Mouse (Mus musculus) bone marrow, adult 2 months (tissue): ENCODE results near the gene Fgf22.

Experiments used
- CTCF ChIP-seq: fragments of 200-500 bp; IDR thresholded peaks from 2 replicates; pipeline ENCODE4 v1.5.1; 2011; ENCODE audit warnings: low read length, control low read depth; ENCODE audit not compliant: control insufficient read depth, insufficient read depth
- POLR2A ChIP-seq: fragments of 200-500 bp; IDR thresholded peaks from 2 replicates; pipeline ENCODE4 v1.6.1; 2011; ENCODE audit warnings: low read depth, mild to moderate bottlenecking, control low read depth, low read length, borderline replicate concordance; ENCODE audit not compliant: control insufficient read depth

GRCm38 (mm10) chr10:79707759-79708158, 47.1 kb upstream of the Fgf22 start:
- TF ChIP-seq POLR2A (no peak), CTCF (no peak)
